Mouse (Mus musculus) heart, embryonic 12.5 days (tissue): Measurements from ENCODE around the gene Rnf207. TPM values are rescaled to one million over a fixed set of nuclear protein-coding genes. Genes with fewer than 3 reads are reported as not detected.

Experiments
- ATAC-seq: fragments of 200-750 bp; cut with Nextera tagmentation; 2 replicates; pipeline ENCODE4 v1.8.0; 2017; ENCODE audit warnings: moderate TSS enrichment, moderate library complexity; ENCODE audit not compliant: insufficient number of reproducible peaks, low FRiP score
- H3K27ac ChIP-seq: fragments of 300-500 bp; sonication (generic); 2 replicates; pipeline ENCODE4 v1.5.1; 2016; ENCODE audit warnings: mild to moderate bottlenecking, moderate library complexity; ENCODE audit not compliant: poor library complexity, severe bottlenecking
- H3K27me3 ChIP-seq: fragments of 300-500 bp; sonication (generic); replicated peaks from 2 replicates; pipeline ENCODE4 v1.6.1; 2016; ENCODE audit warnings: mild to moderate bottlenecking, moderate library complexity
- H3K36me3 ChIP-seq: fragments of 300-500 bp; sonication (generic); 2 replicates; pipeline ENCODE4 v1.6.1; 2016; ENCODE audit warnings: mild to moderate bottlenecking, moderate library complexity
- H3K4me1 ChIP-seq: fragments of 300-500 bp; sonication (generic); replicated peaks from 2 replicates; pipeline ENCODE4 v1.6.1; 2016; ENCODE audit warnings: mild to moderate bottlenecking
- H3K4me2 ChIP-seq: fragments of 300-500 bp; sonication (generic); 2 replicates; pipeline ENCODE4 v1.6.1; 2016; ENCODE audit warnings: mild to moderate bottlenecking, moderate library complexity
- H3K4me3 ChIP-seq: fragments of 300-500 bp; sonication (generic); 2 replicates; pipeline ENCODE4 v1.5.1; 2016; ENCODE audit warnings: mild to moderate bottlenecking
- H3K9ac ChIP-seq: fragments of 300-500 bp; sonication (generic); 2 replicates; pipeline ENCODE4 v1.6.1; 2016; ENCODE audit warnings: mild to moderate bottlenecking, moderate library complexity
- H3K9me3 ChIP-seq: fragments of 300-500 bp; sonication (generic); replicated peaks from 2 replicates; pipeline ENCODE4 v1.6.1; 2016; ENCODE audit warnings: mild to moderate bottlenecking, moderate library complexity
- WGBS: fragments of 180-500 bp; shearing (Covaris S2); methylation state at CpG from one replicate; pipeline ENCODE4 v1.1.7; 2016; 5-methylcytosine and 5-hydroxymethylcytosine counted together
- polyA plus RNA-seq: library from polyadenylated mRNA; unstranded; fragments of >200 nt; fragmentation: Nextera tagmentation; extraction: Ambion mirVana; gene quantifications from 2 replicates; pipeline ENCODE4 v1.2.1, GENCODE M21; 2016

Gene Rnf207
- polyA plus RNA-seq, 1 experiment from 2014 or later = 56.5 TPM

DNA sequence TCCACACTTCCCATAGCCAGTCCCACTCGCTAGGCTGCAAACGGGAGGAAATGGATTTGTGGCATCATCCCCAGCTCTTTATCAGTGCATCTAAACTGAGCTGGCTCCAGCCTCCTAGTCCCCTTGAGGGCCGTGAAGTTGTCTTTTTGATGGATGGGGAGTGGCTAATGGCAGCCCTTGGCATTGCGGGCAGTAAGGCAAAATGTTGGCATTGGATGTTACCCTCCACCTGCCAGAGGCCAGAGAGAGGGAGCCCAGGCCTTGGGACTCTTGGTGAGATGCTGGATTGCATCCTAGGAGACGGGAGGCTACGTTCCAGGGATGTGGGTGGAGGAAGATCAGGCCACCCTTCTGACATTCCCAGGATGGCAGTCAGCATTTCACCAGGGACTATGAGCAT, 12.8 kb downstream of the Rnf207 start:
- ATAC-seq = no peak
- Histone ChIP-seq H3K4me3 (no peak overlapping the region), H3K4me1 (no peaks in the 10 kb centered on the region), H3K27ac (no peak overlapping the region), H3K4me2 (no peak overlapping the region), H3K9ac (no peak overlapping the region), H3K9me3 (no peaks in the 10 kb centered on the region), H3K36me3 (peaks cover 82% of the 10 kb centered on the region), H3K27me3 (peaks cover 15% of the 10 kb centered on the region)
- WGBS = 80% methylated on average over 6 of the region's 6 CpGs

DNA sequence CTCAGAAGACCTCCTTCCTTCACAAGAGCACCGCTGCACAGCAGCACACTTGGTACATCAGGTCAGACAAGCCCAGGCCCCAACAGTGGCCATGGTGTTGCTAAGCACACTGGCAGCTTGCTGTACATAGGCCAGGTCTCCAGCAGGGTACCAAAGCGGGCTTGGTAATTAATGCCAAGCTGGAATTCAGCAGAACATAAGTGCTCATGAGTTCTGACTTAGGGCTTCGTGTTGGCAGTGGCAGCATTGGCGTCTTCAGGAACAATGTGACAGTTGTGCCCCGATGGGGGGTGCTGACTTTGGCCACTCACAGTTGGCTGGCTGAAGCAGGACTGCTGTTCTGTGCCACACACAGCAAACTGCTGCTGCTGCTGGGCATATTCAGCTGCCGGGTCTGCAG, 14.1 kb downstream of the Rnf207 start:
- Histone ChIP-seq H3K4me2 (no peak overlapping the region), H3K27ac (no peak overlapping the region), H3K27me3 (peaks cover 2% of the 10 kb centered on the region; the same call in 1 of the 2 replicates), H3K36me3 (peaks cover 92% of the 10 kb centered on the region), H3K9ac (no peak overlapping the region), H3K9me3 (no peaks in the 10 kb centered on the region), H3K4me3 (no peak overlapping the region), H3K4me1 (no peaks in the 10 kb centered on the region)
- ATAC-seq = no peak
- WGBS = 89% methylated on average over 6 of the region's 6 CpGs

- no peak overlapping the region for H3K9ac ChIP-seq
- 93% methylated on average over 10 of the region's 10 CpGs for WGBS
- no peaks in the 10 kb centered on the region for H3K9me3 ChIP-seq
- no peaks in the 10 kb centered on the region for H3K27me3 ChIP-seq
- H3K4me2 ChIP-seq = no peak overlapping the region
- no peak for ATAC-seq
- H3K4me1 ChIP-seq = peaks cover 8% of the 10 kb centered on the region
- no peak overlapping the region for H3K4me3 ChIP-seq
- no peak overlapping the region for H3K27ac ChIP-seq
- H3K36me3 ChIP-seq = peaks cover 81% of the 10 kb centered on the region
These were observed 15.6 kb downstream of the Rnf207 start for GRCm38 (mm10) chr4:152303172-152303571.

GRCm38 (mm10) chr4:152302012-152302411, 16.8 kb downstream of the Rnf207 start:
- Histone ChIP-seq H3K4me2 (no peak overlapping the region), H3K36me3 (peaks cover 70% of the 10 kb centered on the region)
- 73% methylated on average over 11 of the region's 11 CpGs for WGBS

DNA sequence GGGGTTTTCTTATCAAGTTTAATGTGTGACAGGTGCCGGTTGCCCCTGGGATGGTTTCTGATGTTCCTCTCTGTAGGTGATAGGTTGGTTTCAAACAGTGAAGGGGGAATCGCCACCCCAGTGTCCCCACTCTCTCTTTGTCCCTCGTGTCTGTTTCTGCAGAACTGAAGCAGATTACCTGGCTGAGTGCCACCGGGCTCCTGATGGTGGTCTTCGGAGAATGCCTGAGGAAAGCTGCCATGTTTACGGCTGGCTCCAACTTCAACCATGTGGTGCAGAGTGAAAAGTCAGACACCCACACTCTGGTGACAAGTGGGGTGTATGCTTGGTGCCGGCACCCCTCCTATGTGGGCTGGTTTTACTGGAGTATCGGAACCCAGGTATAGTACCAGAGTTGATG, 18.4 kb downstream of the Rnf207 start:
- peaks cover 19% of the 10 kb centered on the region for H3K4me1 ChIP-seq
- 88% methylated on average over 8 of the region's 8 CpGs for WGBS
- no peak overlapping the region for H3K4me2 ChIP-seq
- H3K9ac ChIP-seq = no peak overlapping the region
- H3K9me3 ChIP-seq = no peaks in the 10 kb centered on the region
- peaks cover 56% of the 10 kb centered on the region for H3K36me3 ChIP-seq
- no peak overlapping the region for H3K27ac ChIP-seq
- ATAC-seq = no peak
- H3K27me3 ChIP-seq = no peaks in the 10 kb centered on the region
- no peak overlapping the region for H3K4me3 ChIP-seq

More at GRCm38 (mm10) chr4:152302012-152302411, 16.8 kb downstream of the Rnf207 start:
- Histone ChIP-seq H3K9me3 (no peaks in the 10 kb centered on the region), H3K4me1 (peaks cover 13% of the 10 kb centered on the region), H3K4me3 (no peak overlapping the region), H3K27me3 (no peaks in the 10 kb centered on the region), H3K9ac (no peak overlapping the region), H3K27ac (no peak overlapping the region)
- no peak for ATAC-seq

DNA sequence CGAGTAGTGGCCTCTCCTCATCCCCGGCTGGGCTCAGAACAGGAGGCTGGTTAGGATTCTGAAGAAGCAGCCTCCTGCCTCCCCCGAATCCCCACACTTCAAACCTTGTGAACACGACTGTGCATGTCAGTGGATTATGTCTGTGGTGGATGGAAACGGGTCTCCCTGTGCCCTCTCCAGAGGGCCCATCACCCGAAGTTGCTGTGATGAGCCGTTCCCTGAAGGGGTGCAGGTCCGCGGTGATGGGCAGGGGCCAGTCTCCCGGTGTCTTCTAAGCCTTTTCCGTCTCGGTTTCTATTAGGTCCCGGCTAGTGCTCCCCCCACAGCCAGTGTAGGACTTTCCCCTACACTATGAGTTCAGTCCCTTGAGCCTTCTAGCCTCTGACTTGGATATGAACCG, 20.0 kb downstream of the Rnf207 start:
- H3K4me1 ChIP-seq = peaks cover 22% of the 10 kb centered on the region
- ATAC-seq = no peak
- peak overlapping the region; percentile 79; the same call in 1 of the 2 replicates for H3K4me3 ChIP-seq
- WGBS = 78% methylated on average over 14 of the region's 14 CpGs
- H3K4me2 ChIP-seq = peak overlapping the region; percentile 83
- H3K27me3 ChIP-seq = no peaks in the 10 kb centered on the region
- H3K9me3 ChIP-seq = no peaks in the 10 kb centered on the region
- peak overlapping the region; percentile 90; the same call in 1 of the 2 replicates for H3K9ac ChIP-seq
- H3K36me3 ChIP-seq = peaks cover 41% of the 10 kb centered on the region
- H3K27ac ChIP-seq = no peak overlapping the region

DNA sequence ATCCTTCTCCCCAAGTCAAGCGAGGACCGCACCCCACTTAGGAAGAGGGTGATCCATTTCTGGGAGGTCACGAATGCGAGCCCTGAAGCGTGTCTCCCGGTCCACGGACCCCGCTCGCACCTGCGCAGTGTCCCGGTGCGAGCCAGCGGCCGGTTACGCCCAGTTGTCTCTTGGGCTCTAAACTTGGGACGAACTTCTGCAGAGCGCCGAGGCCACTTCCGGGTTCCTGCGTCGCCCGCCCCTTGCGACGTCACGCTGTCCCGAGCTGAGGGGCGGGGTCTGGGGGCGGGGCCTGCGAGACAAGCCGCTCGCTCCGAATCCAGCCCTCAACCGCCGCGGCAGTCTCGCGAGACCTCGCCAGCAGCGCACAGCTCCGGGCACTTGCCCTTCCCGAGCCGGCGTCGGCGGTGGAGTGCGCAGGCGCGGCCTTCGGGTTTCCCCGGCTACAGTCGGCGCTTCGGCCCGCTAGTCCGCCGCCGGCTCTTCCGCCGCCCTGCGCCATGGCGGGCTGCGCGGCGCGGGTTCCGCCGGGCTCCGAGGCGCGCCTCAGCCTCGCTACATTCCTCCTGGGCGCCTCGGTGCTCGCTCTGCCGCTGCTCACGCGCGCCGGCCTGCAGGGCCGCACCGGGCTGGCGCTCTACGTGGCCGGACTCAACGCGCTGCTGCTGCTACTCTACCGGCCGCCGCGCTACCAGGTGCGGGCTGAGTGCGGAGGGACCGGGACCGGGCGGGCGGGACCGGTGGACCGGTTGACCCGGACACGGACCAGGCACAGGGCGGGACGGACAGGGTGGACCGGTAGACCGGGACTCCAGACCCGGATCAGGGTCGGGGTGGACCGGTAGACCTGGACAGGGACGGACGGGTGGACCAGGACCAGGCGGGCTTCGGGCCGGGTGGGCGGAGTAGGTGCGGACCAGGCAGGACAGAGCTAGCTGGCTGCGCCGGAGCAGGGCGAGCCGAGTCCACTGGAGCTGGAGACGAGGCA, 21.6 kb downstream of the Rnf207 start, which contains the start of gene Icmt:
TSS of gene Icmt (plus strand) at position 354 of the 988 bp plus-strand sequence.
- Histone ChIP-seq H3K9me3 (no peaks in the 10 kb centered on the region), H3K27ac (peak within 1 kb of the TSS; percentile 74), H3K4me1 (peaks cover 22% of the 10 kb centered on the region), H3K36me3 (peaks cover 25% of the 10 kb centered on the region), H3K4me2 (peak within 1 kb of the TSS; percentile 83), H3K27me3 (peaks cover 16% of the 10 kb centered on the region), H3K9ac (peak within 1 kb of the TSS; percentile 90), H3K4me3 (peak within 1 kb of the TSS; percentile 79)
- under 1% methylated on average over 118 of the region's 119 CpGs for WGBS
- peak; percentile 98 for ATAC-seq

DNA sequence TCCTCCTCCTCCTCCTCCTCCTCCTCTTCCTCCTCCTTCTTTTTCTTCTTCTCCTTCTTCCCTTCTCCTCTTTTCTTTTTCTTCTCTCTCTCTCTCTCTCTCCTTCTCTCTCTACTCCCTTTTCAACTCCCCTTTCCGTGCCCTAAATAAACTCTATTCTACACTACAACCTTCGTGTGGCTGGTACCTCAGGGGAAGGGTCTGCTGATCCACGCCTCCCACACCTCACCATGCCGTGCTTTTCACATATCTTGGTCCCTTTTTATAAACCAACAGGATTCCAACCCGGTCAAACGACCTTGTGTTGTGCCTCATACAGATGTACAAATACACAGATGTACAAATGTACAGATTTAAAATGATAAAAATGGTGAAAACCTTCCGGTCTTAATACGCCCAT, 22.4 kb downstream of the Rnf207 start:
- Histone ChIP-seq H3K9me3 (no peaks in the 10 kb centered on the region), H3K9ac (peak overlapping the region; percentile 62), H3K4me2 (peak overlapping the region; percentile 83), H3K27me3 (peaks cover 24% of the 10 kb centered on the region), H3K36me3 (peaks cover 19% of the 10 kb centered on the region), H3K4me1 (peaks cover 22% of the 10 kb centered on the region), H3K4me3 (peak overlapping the region; percentile 79), H3K27ac (peak overlapping the region; percentile 74)
- ATAC-seq = no peak
- WGBS = 12% methylated on average over 8 of the region's 8 CpGs

DNA sequence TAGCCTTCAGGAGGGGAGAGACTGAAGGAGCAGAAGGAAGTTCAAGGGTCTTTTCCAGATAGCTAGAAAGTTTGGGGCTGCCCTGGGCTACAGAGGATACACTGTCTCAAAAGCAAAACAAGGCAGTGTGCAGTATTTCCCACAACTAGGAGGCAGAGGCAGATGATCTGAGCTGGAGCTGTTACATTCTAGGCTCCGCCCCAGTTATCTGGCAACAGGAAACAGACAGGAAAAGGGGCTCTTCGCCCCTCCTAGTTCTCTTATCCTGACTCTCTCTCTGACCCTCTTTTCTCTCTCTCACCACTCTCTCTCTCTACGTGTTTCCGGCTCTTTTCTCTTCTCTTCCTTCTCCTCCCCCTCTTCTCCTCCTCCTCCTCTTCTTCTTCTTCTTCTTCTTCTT, 22.9 kb downstream of the Rnf207 start:
- no peaks in the 10 kb centered on the region for H3K9me3 ChIP-seq
- H3K27ac ChIP-seq = peak overlapping the region; percentile 58
- no peak overlapping the region for H3K4me3 ChIP-seq
- H3K9ac ChIP-seq = no peak overlapping the region; the same call in 1 of the 2 replicates
- peaks cover 29% of the 10 kb centered on the region for H3K27me3 ChIP-seq
- 21% methylated on average over 4 of the region's 4 CpGs for WGBS
- peak overlapping the region; percentile 35 for H3K4me2 ChIP-seq
- ATAC-seq = no peak
- H3K36me3 ChIP-seq = peaks cover 15% of the 10 kb centered on the region
- peaks cover 22% of the 10 kb centered on the region for H3K4me1 ChIP-seq

DNA sequence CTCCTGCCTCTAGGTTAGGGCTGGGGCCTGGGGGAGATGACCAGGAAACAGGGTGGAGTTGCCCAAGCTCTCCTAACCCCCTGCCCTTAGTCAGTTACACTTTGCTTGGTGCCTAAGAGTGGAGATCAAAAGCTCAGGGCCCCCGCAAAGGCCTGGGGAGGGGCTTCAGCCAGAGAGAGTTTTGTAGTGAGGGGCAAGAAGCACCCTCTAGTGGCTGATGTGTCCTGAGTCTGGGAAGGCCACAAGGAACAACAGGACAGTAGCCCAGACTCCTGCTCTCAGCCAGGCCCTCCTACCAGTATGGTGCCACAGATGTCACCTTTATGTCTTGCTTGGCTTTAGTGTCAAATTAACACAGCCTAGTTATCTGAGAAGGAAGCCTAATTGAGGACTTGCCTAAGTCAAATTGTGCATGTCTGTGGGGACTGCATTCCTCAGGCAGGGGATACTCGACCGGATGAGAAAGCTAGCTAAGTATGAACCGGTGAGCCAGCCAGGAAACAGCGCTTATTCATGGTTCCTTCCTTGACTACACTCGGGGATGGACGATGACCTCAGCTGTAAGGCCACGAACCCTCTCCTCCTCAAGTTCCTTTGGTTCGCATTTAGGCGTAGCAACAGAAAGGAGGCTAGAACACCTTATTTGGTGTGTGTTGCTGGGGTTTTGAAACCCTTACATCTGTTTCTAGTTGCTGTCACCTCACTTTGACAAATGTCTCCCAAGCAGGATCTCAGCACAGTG, 24.4 kb downstream of the Rnf207 start:
- H3K36me3 ChIP-seq = no peaks in the 10 kb centered on the region
- peaks cover 44% of the 10 kb centered on the region for H3K27me3 ChIP-seq
- H3K4me3 ChIP-seq = no peak overlapping the region
- no peak for ATAC-seq
- no peak overlapping the region for H3K27ac ChIP-seq
- peaks cover 27% of the 10 kb centered on the region for H3K4me1 ChIP-seq
- H3K4me2 ChIP-seq = no peak overlapping the region
- no peak overlapping the region for H3K9ac ChIP-seq
- 45% methylated on average over 10 of the region's 10 CpGs for WGBS
- no peaks in the 10 kb centered on the region for H3K9me3 ChIP-seq
